Mouse (Mus musculus) lung, postnatal 0 days (tissue): ENCODE measurements at regions not wholly inside any gene's neighbourhood (a gene's known extent, or its start where the extent isn't known, plus 50 kb on each side); places are given as distances from the start of the nearest gene placed in this dataset.

Experiments
- CTCF ChIP-seq: IDR thresholded peaks from 2 replicates; pipeline ENCODE4 v1.5.1; 2016; ENCODE audit warnings: antibody characterized with exemption, mild to moderate bottlenecking
- EP300 ChIP-seq: IDR thresholded peaks from 2 replicates; pipeline ENCODE4 v1.6.1; 2016; ENCODE audit warnings: antibody characterized with exemption, mild to moderate bottlenecking, control low read depth

DNA sequence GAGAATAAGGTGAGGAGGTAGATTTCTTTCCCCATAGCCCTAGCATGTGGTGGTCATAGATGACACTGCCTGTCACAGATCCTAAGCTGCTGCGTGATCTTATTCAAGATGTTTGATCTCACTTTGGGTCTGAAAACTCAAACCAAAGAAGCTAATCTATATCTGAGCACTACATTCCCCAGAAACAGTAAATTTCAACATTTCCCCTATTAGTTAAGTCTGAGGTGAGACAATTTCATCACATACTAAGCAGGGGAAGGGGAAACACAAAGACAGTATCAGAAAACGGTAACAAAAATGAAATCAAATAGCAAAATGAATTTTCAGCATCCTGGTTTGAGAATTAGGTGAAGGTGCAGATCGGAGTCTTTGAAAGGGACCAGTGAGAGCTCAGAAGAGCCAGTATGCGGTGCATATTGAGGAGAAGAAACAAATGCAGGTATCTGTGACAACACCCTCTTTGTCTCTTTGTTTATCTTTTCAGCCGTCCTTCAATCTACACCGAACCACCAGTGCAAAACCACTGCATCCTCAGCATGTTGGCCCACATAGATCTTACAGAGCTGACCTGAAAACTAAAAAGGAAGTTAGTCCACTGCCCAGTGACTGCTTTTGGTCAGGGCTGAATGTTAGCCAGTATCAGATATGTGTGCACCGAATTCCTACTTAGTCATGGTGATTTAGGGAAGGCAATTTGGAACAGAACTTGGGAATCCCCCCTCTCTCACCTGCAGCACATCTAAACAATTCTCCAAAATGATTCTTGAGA, 247.0 kb downstream of the Ets1 start:
- TF ChIP-seq EP300 (no peak), CTCF (no peak)
